Mouse (Mus musculus) CH12.LX (cell line): Measurements from ENCODE around the gene Mcur1. TPM values are rescaled to one million over a fixed set of nuclear protein-coding genes. Genes with fewer than 3 reads are reported as not detected.

Experiments used
- DNase-seq: peaks from one replicate; pipeline ENCODE4 v3.0.0-alpha.2; 2013; ENCODE audit errors: extremely low read depth
- H3K27ac ChIP-seq: 2 replicates; pipeline ENCODE4 v1.5.1; 2012; ENCODE audit warnings: low read depth, mild to moderate bottlenecking, control low read depth, moderate library complexity; ENCODE audit not compliant: insufficient read depth
- H3K27me3 ChIP-seq: replicated peaks from 2 replicates; pipeline ENCODE3; 2012; ENCODE audit warnings: inconsistent platforms
- H3K36me3 ChIP-seq, 2 experiments: replicated peaks in 1 of 2; 2 replicates each; pipeline versions ENCODE3 to v1.6.1; 2012; ENCODE audit warnings: inconsistent platforms in 1 of 2, low read length in 1 of 2, mild to moderate bottlenecking in 1 of 2, mixed read lengths in 1 of 2, moderate library complexity in 1 of 2; ENCODE audit not compliant: control insufficient read depth in 1 of 2, insufficient read depth in 1 of 2
- H3K4me1 ChIP-seq, 2 experiments: 2 replicates each; pipeline ENCODE4 v1.6.1; 2012; ENCODE audit warnings: inconsistent platforms in 1 of 2, moderate library complexity in 1 of 2; ENCODE audit not compliant: insufficient read depth in 2 of 2, control insufficient read depth in 1 of 2
- H3K4me2 ChIP-seq: 2 replicates; pipeline ENCODE4 v1.6.1; 2012; ENCODE audit warnings: low read depth, mild to moderate bottlenecking, control low read depth; ENCODE audit not compliant: poor library complexity, insufficient read depth, severe bottlenecking
- H3K4me3 ChIP-seq, 3 experiments: fragments of 150-350 bp in 1 of 3; sonication (generic) in 1 of 3; replicated peaks in 1 of 3; 2 replicates each; pipeline versions ENCODE3 to v1.5.1; 2011 to 2012; ENCODE audit warnings: low read depth in 2 of 3, low read length in 2 of 3, mild to moderate bottlenecking in 2 of 3, moderate library complexity in 2 of 3, control low read depth in 1 of 3, improper control_type of control experiment in 1 of 3, inconsistent platforms in 1 of 3, mixed read lengths in 1 of 3; ENCODE audit not compliant: poor library complexity in 1 of 3
- H3K79me2 ChIP-seq: replicated peaks from 2 replicates; pipeline ENCODE4 v1.6.1; 2012; ENCODE audit warnings: mild to moderate bottlenecking, moderate library complexity; ENCODE audit not compliant: control insufficient read depth, poor library complexity, insufficient read depth, severe bottlenecking; ENCODE audit errors: extremely low read depth
- H3K9ac ChIP-seq: 2 replicates; pipeline ENCODE4 v1.6.1; 2012; ENCODE audit warnings: low read depth, mild to moderate bottlenecking, control low read depth, moderate library complexity; ENCODE audit not compliant: insufficient read depth
- H3K9me3 ChIP-seq: replicated peaks from 2 replicates; pipeline ENCODE3; 2012; ENCODE audit warnings: low read length, inconsistent platforms, mixed read lengths
- BHLHE40 ChIP-seq: IDR thresholded peaks from 2 replicates; pipeline ENCODE4 v1.6.1; 2011; ENCODE audit warnings: mild to moderate bottlenecking, low read depth, low read length, improper control_type of control experiment
- CHD2 ChIP-seq: IDR thresholded peaks from 2 replicates; pipeline ENCODE4 v1.6.1; 2011; ENCODE audit warnings: low read length, improper control_type of control experiment
- CTCF ChIP-seq, 2 experiments: IDR thresholded peaks in 1 of 2; conservative IDR thresholded peaks in 1 of 2; 2 replicates each; pipeline ENCODE4 v1.5.1; 2011 to 2012; ENCODE audit warnings: low read depth in 2 of 2, low read length in 2 of 2, improper control_type of control experiment in 1 of 2, inconsistent platforms in 1 of 2, mild to moderate bottlenecking in 1 of 2, moderate library complexity in 1 of 2
- ETS1 ChIP-seq: conservative IDR thresholded peaks from 2 replicates; pipeline ENCODE4 v1.6.1; 2012; ENCODE audit warnings: low read depth, mild to moderate bottlenecking, inconsistent platforms, low read length, improper control_type of control experiment, moderate library complexity
- GABPA ChIP-seq: IDR thresholded peaks from 2 replicates; pipeline ENCODE4 v1.6.1; 2012; ENCODE audit warnings: low read depth, low read length, improper control_type of control experiment, inconsistent platforms; ENCODE audit not compliant: insufficient replicate concordance
- HCFC1 ChIP-seq: IDR thresholded peaks from 2 replicates; pipeline ENCODE4 v1.6.1; 2012; ENCODE audit warnings: low read depth, mild to moderate bottlenecking, inconsistent platforms, low read length, improper control_type of control experiment
- JUND ChIP-seq: conservative IDR thresholded peaks from 2 replicates; pipeline ENCODE4 v1.6.1; 2011; ENCODE audit warnings: low read depth, low read length, improper control_type of control experiment
- KAT2A ChIP-seq: IDR thresholded peaks from 2 replicates; pipeline ENCODE4 v1.6.1; 2012; ENCODE audit warnings: low read length, improper control_type of control experiment, inconsistent platforms; ENCODE audit not compliant: insufficient replicate concordance
- MAFK ChIP-seq: IDR thresholded peaks from 2 replicates; pipeline ENCODE4 v1.6.1; 2011; ENCODE audit warnings: low read length, improper control_type of control experiment; ENCODE audit not compliant: insufficient replicate concordance
- MAX ChIP-seq: IDR thresholded peaks from 2 replicates; pipeline ENCODE4 v1.6.1; 2011; ENCODE audit warnings: low read length, improper control_type of control experiment
- MAZ ChIP-seq: IDR thresholded peaks from 2 replicates; pipeline ENCODE4 v1.6.1; 2012; ENCODE audit warnings: low read depth, mild to moderate bottlenecking, inconsistent platforms, low read length, improper control_type of control experiment, moderate library complexity
- MEF2A ChIP-seq: IDR thresholded peaks from 2 replicates; pipeline ENCODE4 v1.6.1; 2014; ENCODE audit warnings: low read depth, mild to moderate bottlenecking, inconsistent platforms, low read length, improper control_type of control experiment, borderline replicate concordance
- MYC ChIP-seq: IDR thresholded peaks from 2 replicates; pipeline ENCODE4 v1.6.1; 2011; ENCODE audit warnings: low read depth, mild to moderate bottlenecking, improper control_type of control experiment, low read length
- NELFE ChIP-seq: IDR thresholded peaks from 2 replicates; pipeline ENCODE4 v1.6.1; 2011; ENCODE audit warnings: low read depth, low read length, improper control_type of control experiment
- NRF1 ChIP-seq: IDR thresholded peaks from 2 replicates; pipeline ENCODE4 v1.6.1; 2014; ENCODE audit warnings: low read depth, mild to moderate bottlenecking, inconsistent platforms, low read length, improper control_type of control experiment, moderate library complexity
- POLR2AphosphoS2 ChIP-seq: IDR thresholded peaks from 2 replicates; pipeline ENCODE4 v1.6.1; 2011; ENCODE audit warnings: low read depth, low read length, improper control_type of control experiment
- RAD21 ChIP-seq: IDR thresholded peaks from 2 replicates; pipeline ENCODE4 v1.6.1; 2011; ENCODE audit warnings: low read depth, mild to moderate bottlenecking, low read length, improper control_type of control experiment, moderate library complexity
- RCOR1 ChIP-seq: conservative IDR thresholded peaks from 2 replicates; pipeline ENCODE4 v1.6.1; 2012; ENCODE audit warnings: low read depth, mild to moderate bottlenecking, inconsistent platforms, low read length, improper control_type of control experiment
- SMC3 ChIP-seq: IDR thresholded peaks from 2 replicates; pipeline ENCODE4 v1.6.1; 2011; ENCODE audit warnings: low read depth, low read length, improper control_type of control experiment
- TBP ChIP-seq: conservative IDR thresholded peaks from 2 replicates; pipeline ENCODE4 v1.6.1; 2011; ENCODE audit warnings: low read depth, low read length, improper control_type of control experiment
- TCF12 ChIP-seq: IDR thresholded peaks from 2 replicates; pipeline ENCODE4 v1.6.1; 2014; ENCODE audit warnings: low read depth, mild to moderate bottlenecking, inconsistent platforms, low read length, improper control_type of control experiment
- USF1 ChIP-seq: IDR thresholded peaks from 2 replicates; pipeline ENCODE4 v1.6.1; 2014; ENCODE audit warnings: low read depth, mild to moderate bottlenecking, inconsistent platforms, low read length, improper control_type of control experiment
- USF2 ChIP-seq: conservative IDR thresholded peaks from 2 replicates; pipeline ENCODE4 v1.6.1; 2011; ENCODE audit warnings: low read depth, low read length, improper control_type of control experiment
- ZC3H11A ChIP-seq: IDR thresholded peaks from 2 replicates; pipeline ENCODE4 v1.6.1; 2012; ENCODE audit warnings: low read depth, mild to moderate bottlenecking, inconsistent platforms, low read length, improper control_type of control experiment
- dilution Hi-C: fragments of 300-500 bp; cut with MboI; formaldehyde crosslinking; loops from 2 replicates; pipeline ENCODE4 v1.14.3; 2020; ENCODE audit warnings: low sequenced_read_pairs; ENCODE audit not compliant: extremely low pct_unique_long_range_greater_than_20kb, extremely low pct_ligation_motif_present
- in situ Hi-C: fragments of 300-500 bp; cut with MboI; formaldehyde crosslinking; loops from 3 replicates; pipeline ENCODE4 v1.14.3; 2019; ENCODE audit warnings: low sequenced_read_pairs, low pct_ligation_motif_present, low pct_unique_long_range_greater_than_20kb, mixed read lengths
- polyA plus RNA-seq: library from polyadenylated mRNA; unstranded; fragments of >175 nt; gene quantifications from 2 replicates; pipeline ENCODE4 v1.2.1, GENCODE M21; 2012; ENCODE audit warnings: low read depth; ENCODE audit not compliant: insufficient read length
- total RNA-seq, 2 experiments: library from RNA; depleted of rRNA; stranded (reverse); fragments of 300-350 nt in 1 of 2; fragments of >200 nt in 1 of 2; gene quantifications; 2 replicates each; pipeline ENCODE4 v1.2.3; 2012 to 2014

The Mcur1 gene
- total and polyA plus RNA-seq, 3 experiments, result 4.7 to 12.5 (median 6.3) TPM

DNA sequence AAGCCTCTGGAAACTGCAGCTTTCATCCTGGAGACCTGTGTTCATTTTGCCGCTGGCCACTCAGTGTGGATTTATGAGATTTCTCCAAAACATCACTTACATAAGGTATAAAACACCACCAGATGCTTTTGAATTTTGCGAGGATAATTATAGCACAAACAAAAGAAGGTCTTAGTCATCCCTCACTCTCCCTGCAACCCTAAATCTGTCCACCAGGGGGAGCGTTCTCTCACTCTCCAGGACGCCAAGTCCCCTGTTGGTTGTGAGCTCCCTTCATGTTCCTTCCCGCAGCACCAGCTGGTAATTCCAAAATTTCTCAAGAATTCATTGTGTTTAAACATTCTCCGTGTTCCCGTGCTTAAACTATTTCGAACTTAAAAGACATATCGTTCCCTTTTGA lies 5.4 kb upstream of the Mcur1 start:
- in situ Hi-C loops (loop anchor here (25.0 kb wide), 1 partner anchor 378 kb away; no protein-coding TSS in a partner anchor), dilution Hi-C loops (no loop called here)
- TF ChIP-seq NELFE, result no peak
- peak; percentile 23 for TF ChIP-seq RAD21
- no peak for TF ChIP-seq USF2
- TF ChIP-seq RCOR1, result no peak
- TF ChIP-seq TBP, result no peak
- TF ChIP-seq SMC3, result peak; percentile 56
- no peak for TF ChIP-seq MEF2A
- TF ChIP-seq CTCF (conservative IDR thresholded peaks at IDR 0.05 in 1 of 2, IDR thresholded peaks at IDR 0.05 in 1 of 2; ENCODE audit: low read depth in 2 of 2, low read length in 2 of 2), result peak; percentile 80 to 84
- H3K4me3 ChIP-seq, result no peak overlapping the region
- no peaks in the 10 kb centered on the region for H3K27me3 ChIP-seq
- no peaks in the 10 kb centered on the region for H3K36me3 ChIP-seq
- H3K4me1 ChIP-seq, result peaks cover 0 to 19% of the 10 kb centered on the region in 2 experiments; a peak in 3 of 4 replicates
- no peaks in the 10 kb centered on the region for H3K79me2 ChIP-seq
- no peak overlapping the region for H3K9ac ChIP-seq
- H3K9me3 ChIP-seq, result peaks cover 3% of the 10 kb centered on the region
- H3K27ac ChIP-seq, result no peak overlapping the region
- peak; percentile 76 for DNase-seq
- H3K4me2 ChIP-seq, result no peak overlapping the region

DNA sequence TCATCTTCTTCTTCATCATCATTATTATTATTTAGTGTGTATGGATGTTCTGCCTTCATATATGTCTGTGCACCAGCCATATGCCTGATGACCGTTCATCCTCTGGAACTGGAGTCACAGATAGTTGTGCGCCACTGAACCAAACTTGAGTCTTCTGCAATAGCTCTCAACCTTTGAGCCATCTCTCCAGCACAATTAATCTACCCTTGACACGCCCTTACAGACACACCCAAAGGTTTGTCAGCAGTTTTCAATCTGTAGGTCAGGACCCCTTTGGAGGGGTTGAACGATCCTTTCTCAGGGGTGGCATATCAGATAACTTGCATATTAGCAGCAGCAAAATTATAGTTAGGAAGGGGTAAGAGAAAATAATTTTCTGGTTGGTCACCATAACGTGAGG lies 4.7 kb upstream of the Mcur1 start:
- H3K9ac ChIP-seq, result no peak overlapping the region
- TF ChIP-seq BHLHE40 (no peak), MYC (no peak), TCF12 (no peak), MAFK (no peak), GABPA (no peak), HCFC1 (no peak), ZC3H11A (no peak), POLR2AphosphoS2 (no peak), JUND (no peak), NRF1 (no peak), CHD2 (no peak), USF1 (no peak), RAD21 (no peak), MAZ (no peak), ETS1 (no peak), MAX (no peak), KAT2A (no peak), CTCF (conservative IDR thresholded peaks at IDR 0.05 in 1 of 2, IDR thresholded peaks at IDR 0.05 in 1 of 2; ENCODE audit: low read depth in 2 of 2, low read length in 2 of 2) (no peak)
- TF ChIP-seq, all 38 proteins: peak for 0
- peaks cover 0 to 19% of the 10 kb centered on the region in 2 experiments; a peak in 3 of 4 replicates for H3K4me1 ChIP-seq
- H3K36me3 ChIP-seq, result no peaks in the 10 kb centered on the region
- H3K9me3 ChIP-seq, result peaks cover 3% of the 10 kb centered on the region
- DNase-seq, result no peak
- H3K79me2 ChIP-seq, result no peaks in the 10 kb centered on the region
- in situ Hi-C loops, result loop anchor here (25.0 kb wide), 1 partner anchor 377 kb away; no protein-coding TSS in a partner anchor
- no peak overlapping the region for H3K4me3 ChIP-seq
- dilution Hi-C loops, result no loop called here
- no peaks in the 10 kb centered on the region for H3K27me3 ChIP-seq
- H3K4me2 ChIP-seq, result no peak overlapping the region
- no peak overlapping the region for H3K27ac ChIP-seq
